Mouse (Mus musculus) lung, embryonic 16.5 days (tissue): ENCODE data around the gene Gm9857. TPM values are rescaled to one million over a fixed set of nuclear protein-coding genes. Genes with fewer than 3 reads are reported as not detected.

Experiments used
- ATAC-seq: fragments of 200-750 bp; cut with Nextera tagmentation; 2 replicates; pipeline ENCODE4 v1.8.0; 2017; ENCODE audit warnings: low read depth, mild to moderate bottlenecking, moderate library complexity
- H3K27ac ChIP-seq: fragments of 300-500 bp; sonication (generic); 2 replicates; pipeline ENCODE4 v1.5.1; 2014; ENCODE audit warnings: mild to moderate bottlenecking, control low read depth, low read length
- H3K27me3 ChIP-seq: fragments of 300-500 bp; sonication (generic); 2 replicates; pipeline ENCODE4 v1.6.1; 2014; ENCODE audit warnings: low read depth, low read length, mixed read lengths; ENCODE audit not compliant: control insufficient read depth, insufficient read depth
- H3K36me3 ChIP-seq: fragments of 300-500 bp; sonication (generic); 2 replicates; pipeline ENCODE4 v1.6.1; 2014; ENCODE audit warnings: low read length; ENCODE audit not compliant: control insufficient read depth, insufficient read depth
- H3K4me1 ChIP-seq: fragments of 300-500 bp; sonication (generic); replicated peaks from 2 replicates; pipeline ENCODE4 v1.6.1; 2014; ENCODE audit warnings: low read length, mixed read lengths; ENCODE audit not compliant: control insufficient read depth, insufficient read depth
- H3K4me2 ChIP-seq: fragments of 300-500 bp; sonication (generic); 2 replicates; pipeline ENCODE4 v1.6.1; 2014; ENCODE audit warnings: low read depth, low read length, control low read depth
- H3K4me3 ChIP-seq: fragments of 300-500 bp; sonication (generic); 2 replicates; pipeline ENCODE4 v1.5.1; 2014; ENCODE audit warnings: mild to moderate bottlenecking, low read length, control low read depth
- H3K9ac ChIP-seq: fragments of 300-500 bp; sonication (generic); 2 replicates; pipeline ENCODE4 v1.6.1; 2014; ENCODE audit warnings: low read length, control low read depth
- H3K9me3 ChIP-seq: fragments of 300-500 bp; sonication (generic); 2 replicates; pipeline ENCODE4 v1.6.1; 2016; ENCODE audit warnings: low read length; ENCODE audit not compliant: control insufficient read depth
- WGBS: fragments of 180-500 bp; shearing (Covaris S2); extraction: QIAGEN DNeasy Blood & Tissue Kit; methylation state at CpG from one replicate; pipeline ENCODE4 v1.1.7; 2014; 5-methylcytosine and 5-hydroxymethylcytosine counted together
- polyA plus RNA-seq: library from polyadenylated mRNA; unstranded; fragments of >200 nt; fragmentation: Nextera tagmentation; extraction: Ambion mirVana; gene quantifications from 2 replicates; pipeline ENCODE4 v1.2.1, GENCODE M21; 2015

Gene Gm9857
- polyA plus RNA-seq, 1 experiment from 2014 or later: not detected

GRCm38 (mm10) chr3:108892080-108892479 lies 48.2 kb downstream of the Gm9857 start:
- peak; percentile 47; the same call in 1 of the 2 replicates for ATAC-seq
- WGBS: 61% methylated on average over 1 of the region's 1 CpGs
- Histone ChIP-seq H3K36me3 (no peaks in the 10 kb centered on the region), H3K9me3 (no peaks in the 10 kb centered on the region), H3K4me2 (no peak overlapping the region), H3K9ac (no peak overlapping the region), H3K27ac (no peak overlapping the region), H3K4me3 (no peak overlapping the region), H3K4me1 (no peaks in the 10 kb centered on the region; the same call in 1 of the 2 replicates), H3K27me3 (no peaks in the 10 kb centered on the region)

Other genes starting within 250 kb of the Gm9857 start
- 43.3 and 43.8 TPM in 2 replicates for gene Gpsm2, start 218.1 kb downstream of the Gm9857 start, polyA plus RNA-seq
- gene Aknad1, start 200.8 kb downstream of the Gm9857 start, polyA plus RNA-seq: not detected in 2 replicates
- gene Stxbp3, start 99.9 kb downstream of the Gm9857 start, polyA plus RNA-seq: 50.7 and 51.5 TPM in 2 replicates
- gene Fndc7, start 50.4 kb downstream of the Gm9857 start, polyA plus RNA-seq: 0.82 and 1.1 TPM in 2 replicates
- 67.8 and 69.6 TPM in 2 replicates for gene Prpf38b, start 28.7 kb downstream of the Gm9857 start, polyA plus RNA-seq
- 0.33 and 0.43 TPM in 2 replicates for gene Henmt1, start 572 bp downstream of the Gm9857 start, polyA plus RNA-seq
- gene Fam102b, start 87.2 kb upstream of the Gm9857 start, polyA plus RNA-seq: 5.5 and 6.0 TPM in 2 replicates
- gene Slc25a54, start 140.0 kb upstream of the Gm9857 start, polyA plus RNA-seq: not detected in 2 replicates
- 29.3 and 30.7 TPM in 2 replicates for gene Slc25a24, start 182.7 kb upstream of the Gm9857 start, polyA plus RNA-seq